Comparison of ENCODE assay signal across 9 mouse cellular contexts in the genomic region with DNA sequence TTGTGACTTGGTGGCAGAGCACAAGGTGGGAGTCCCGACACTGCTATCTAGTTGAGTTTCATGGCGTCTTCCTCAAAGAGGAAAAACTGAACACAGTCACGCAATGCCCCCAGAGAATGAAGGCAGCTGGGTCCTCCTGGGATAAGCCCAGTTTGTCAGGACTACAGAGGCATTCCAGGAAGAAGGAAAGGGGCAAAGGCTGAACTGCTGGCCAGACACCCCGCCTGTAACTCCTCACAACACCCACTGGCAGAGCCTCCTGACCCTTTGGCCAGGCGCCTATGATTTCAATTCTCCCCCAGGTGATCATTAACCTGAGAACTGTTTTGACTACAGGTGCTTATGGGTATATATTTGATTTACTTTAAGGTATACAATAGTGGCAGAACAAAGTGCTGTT. TPM values are rescaled to one million over a fixed set of nuclear protein-coding genes. Genes with fewer than 3 reads are reported as not detected.
DNase-seq lines count a peak whose midpoint lies in the region; ATAC-seq and TF ChIP-seq lines count a peak whose summit lies in the region.
"Had no signal": no experiment of that assay in that cellular context is flagged by ENCODE, and none has a peak within 500 bp of the region (broad histone marks: within the 10 kb centered on the region; RNA-seq: fewer than 3 reads in every experiment).

No protein-coding gene starts in this region.

- peaks cover 27% of the 10 kb centered on the region for H3K4me1 ChIP-seq in forebrain, postnatal 0 days (ENCODE audit: insufficient read depth)
- peaks cover 81% of the 10 kb centered on the region for H3K4me1 ChIP-seq in forebrain, embryonic 10.5 days
- peaks cover 66% of the 10 kb centered on the region for H3K4me1 ChIP-seq in midbrain, embryonic 13.5 days (replicated peaks)
- peaks cover 77% of the 10 kb centered on the region for H3K4me1 ChIP-seq in midbrain, embryonic 10.5 days
- peaks cover 37% of the 10 kb centered on the region for H3K4me1 ChIP-seq in limb, embryonic 14.5 days (ENCODE audit: control insufficient read depth, insufficient read depth, low read length)
- peaks cover 57% of the 10 kb centered on the region for H3K4me1 ChIP-seq in stomach, embryonic 16.5 days (ENCODE audit: control insufficient read depth, insufficient read depth, low read length)

- TF ChIP-seq POLR2A in limb, embryonic 14.5 days (IDR thresholded peaks at IDR 0.05; ENCODE audit: borderline replicate concordance, extremely low read depth, insufficient read depth, insufficient read length): no peak

- peak overlapping the region; percentile 12; the same call in 1 of the 2 replicates for H3K4me3 ChIP-seq in forebrain, postnatal 0 days (ENCODE audit: low read depth, low read length)
- H3K4me3 ChIP-seq in forebrain, embryonic 10.5 days: no peak overlapping the region
- no peak overlapping the region for H3K4me3 ChIP-seq in midbrain, embryonic 13.5 days (replicated peaks)
- H3K4me3 ChIP-seq in midbrain, embryonic 10.5 days: no peak overlapping the region
- no peak overlapping the region for H3K4me3 ChIP-seq in limb, embryonic 14.5 days (replicated peaks; ENCODE audit: low read length)
- peak overlapping the region; percentile 24 for H3K4me3 ChIP-seq in stomach, embryonic 16.5 days (replicated peaks; ENCODE audit: low read length)

- ATAC-seq in forebrain, postnatal 0 days: no peak
- ATAC-seq in midbrain, embryonic 13.5 days: no peak
- no peak for ATAC-seq in limb, embryonic 14.5 days (ENCODE audit: low FRiP score, low read depth)
- ATAC-seq in stomach, embryonic 16.5 days (ENCODE audit: insufficient read depth, low FRiP score): no peak

- no peaks in the 10 kb centered on the region for H3K9me3 ChIP-seq in forebrain, postnatal 0 days (ENCODE audit: low read length)
- H3K9me3 ChIP-seq in forebrain, embryonic 10.5 days: no peaks in the 10 kb centered on the region
- H3K9me3 ChIP-seq in midbrain, embryonic 13.5 days: no peaks in the 10 kb centered on the region
- H3K9me3 ChIP-seq in midbrain, embryonic 10.5 days (replicated peaks): no peaks in the 10 kb centered on the region
- no peaks in the 10 kb centered on the region for H3K9me3 ChIP-seq in limb, embryonic 14.5 days (ENCODE audit: control insufficient read depth, low read length)
- H3K9me3 ChIP-seq in stomach, embryonic 16.5 days (replicated peaks; ENCODE audit: control insufficient read depth, low read length): no peaks in the 10 kb centered on the region

- 74% methylated on average over 5 of the region's 5 CpGs for WGBS in forebrain, postnatal 0 days
- WGBS in forebrain, embryonic 10.5 days: 79% methylated on average over 5 of the region's 5 CpGs
- WGBS in midbrain, embryonic 13.5 days: 62% methylated on average over 5 of the region's 5 CpGs
- WGBS in midbrain, embryonic 10.5 days: 77% methylated on average over 5 of the region's 5 CpGs
- WGBS in limb, embryonic 14.5 days: 59% methylated on average over 5 of the region's 5 CpGs
- WGBS in stomach, embryonic 16.5 days: 35% methylated on average over 5 of the region's 5 CpGs

- H3K4me2 ChIP-seq in forebrain, postnatal 0 days (ENCODE audit: low read depth): peak overlapping the region; percentile 94
- peak overlapping the region; percentile 9; the same call in 1 of the 2 replicates for H3K4me2 ChIP-seq in midbrain, embryonic 13.5 days (replicated peaks)
- 0 out of 2 replicates have a peak overlapping the region, but pooled peaks have one; percentile 1 for H3K4me2 ChIP-seq in limb, embryonic 14.5 days (replicated peaks; ENCODE audit: low read depth, low read length, severe bottlenecking)
- peak overlapping the region; percentile 92 for H3K4me2 ChIP-seq in stomach, embryonic 16.5 days (ENCODE audit: low read depth, low read length)

- H3K27ac ChIP-seq in forebrain, postnatal 0 days (ENCODE audit: low read depth, low read length): no peak overlapping the region
- H3K27ac ChIP-seq in forebrain, embryonic 10.5 days: no peak overlapping the region
- no peak overlapping the region for H3K27ac ChIP-seq in midbrain, embryonic 13.5 days
- H3K27ac ChIP-seq in midbrain, embryonic 10.5 days (replicated peaks): no peak overlapping the region
- H3K27ac ChIP-seq in limb, embryonic 14.5 days (replicated peaks; ENCODE audit: low read depth, low read length): no peak overlapping the region
- peak overlapping the region; percentile 67 for H3K27ac ChIP-seq in stomach, embryonic 16.5 days (ENCODE audit: low read length)

- DNase-seq in forebrain, postnatal 0 days: no peak
- no peak for DNase-seq in forebrain, embryonic 10.5 days (ENCODE audit: extremely low spot score, low spot score)
- DNase-seq in midbrain, embryonic 10.5 days (ENCODE audit: low spot score): no peak
- no peak for DNase-seq in limb, embryonic 14.5 days (ENCODE audit: low spot score)
- DNase-seq in right cerebral cortex, postnatal 10 days (ENCODE audit: low spot score in 2 of 2): no peak
- DNase-seq in urinary bladder, postnatal 14 days (ENCODE audit: low spot score): no peak
- DNase-seq: left cerebral cortex, postnatal 4 days had no signal

- H3K27me3 ChIP-seq in forebrain, postnatal 0 days (ENCODE audit: insufficient read depth, low read length): no peaks in the 10 kb centered on the region
- H3K27me3 ChIP-seq in forebrain, embryonic 10.5 days (ENCODE audit: poor library complexity, severe bottlenecking): 0 out of 2 replicates have a peak, but pooled peaks cover 4% of the 10 kb centered on the region
- H3K27me3 ChIP-seq in midbrain, embryonic 13.5 days: peaks cover 7% of the 10 kb centered on the region; the same call in 1 of the 2 replicates
- no peaks in the 10 kb centered on the region for H3K27me3 ChIP-seq in midbrain, embryonic 10.5 days (ENCODE audit: low read depth, poor library complexity, severe bottlenecking)
- no peaks in the 10 kb centered on the region for H3K27me3 ChIP-seq in limb, embryonic 14.5 days (ENCODE audit: control insufficient read depth, insufficient read depth, low read length)
- no peaks in the 10 kb centered on the region for H3K27me3 ChIP-seq in stomach, embryonic 16.5 days (ENCODE audit: control insufficient read depth, insufficient read depth, low read length)

- no peaks in the 10 kb centered on the region for H3K36me3 ChIP-seq in forebrain, postnatal 0 days (ENCODE audit: insufficient read depth)
- no peaks in the 10 kb centered on the region for H3K36me3 ChIP-seq in forebrain, embryonic 10.5 days (replicated peaks)
- H3K36me3 ChIP-seq in midbrain, embryonic 13.5 days: no peaks in the 10 kb centered on the region
- H3K36me3 ChIP-seq in midbrain, embryonic 10.5 days: no peaks in the 10 kb centered on the region
- no peaks in the 10 kb centered on the region; the same call in 1 of the 2 replicates for H3K36me3 ChIP-seq in limb, embryonic 14.5 days (ENCODE audit: control insufficient read depth, insufficient read depth, low read length)
- no peaks in the 10 kb centered on the region for H3K36me3 ChIP-seq in stomach, embryonic 16.5 days (ENCODE audit: control insufficient read depth, insufficient read depth, low read length)

- no peak for TF ChIP-seq CTCF in forebrain, postnatal 0 days (IDR thresholded peaks at IDR 0.05; ENCODE audit: low read depth)

- no peak overlapping the region for H3K9ac ChIP-seq in forebrain, postnatal 0 days
- H3K9ac ChIP-seq in midbrain, embryonic 13.5 days (replicated peaks): no peak overlapping the region
- no peak overlapping the region for H3K9ac ChIP-seq in limb, embryonic 14.5 days (ENCODE audit: low read depth, low read length, severe bottlenecking)
- H3K9ac ChIP-seq in stomach, embryonic 16.5 days (ENCODE audit: low read length): peak overlapping the region; percentile 51

RNA-seq across cellular contexts. Expression of a gene that starts 3.9 kb away (rescaled TPM):
- total RNA-seq in forebrain, postnatal 0 days (2014; rRNA removed): 112 and 117 TPM in 2 replicates
- 36.1 and 50.2 TPM in 2 replicates for polyA plus RNA-seq in forebrain, postnatal 0 days (2015; fragmentation: Nextera tagmentation; extraction: Ambion mirVana)
- polyA plus RNA-seq in forebrain, embryonic 10.5 days (2016; fragmentation: Nextera tagmentation; extraction: Ambion mirVana): 11.5 and 12.5 TPM in 2 replicates
- 34.1 and 36.9 TPM in 2 replicates for polyA plus RNA-seq in midbrain, embryonic 13.5 days (2015; fragmentation: Nextera tagmentation; extraction: Ambion mirVana)
- 14.8 and 16.4 TPM in 2 replicates for polyA plus RNA-seq in midbrain, embryonic 10.5 days (2016; fragmentation: Nextera tagmentation; extraction: Ambion mirVana)
- polyA plus RNA-seq in limb, embryonic 14.5 days (2012; rRNA removed): 26.7 and 29.2 TPM in 2 replicates
- 58.5 and 62.2 TPM in 2 replicates for polyA plus RNA-seq in limb, embryonic 14.5 days (2014; fragmentation: Nextera tagmentation; extraction: Ambion mirVana)
- 53.0 and 59.5 TPM in 2 replicates for polyA plus RNA-seq in stomach, embryonic 16.5 days (2015; fragmentation: Nextera tagmentation; extraction: Ambion mirVana)

Comparison
In these comparisons a context has a peak if more than half of its experiments do, and no peak if none do; other contexts are left out.
1. H3K4me3 ChIP-seq: peak in forebrain, postnatal 0 days (single experiment) and stomach, embryonic 16.5 days (single experiment); none in forebrain, embryonic 10.5 days (single experiment), midbrain, embryonic 13.5 days (single experiment), midbrain, embryonic 10.5 days (single experiment) and limb, embryonic 14.5 days (single experiment).
2. H3K4me2 ChIP-seq: peak in every context shown above with its lines; median percentile 94 in forebrain, postnatal 0 days; 92 in stomach, embryonic 16.5 days; 9 in midbrain, embryonic 13.5 days; 1 in limb, embryonic 14.5 days.